Mouse (Mus musculus) C2C12 (cell line): ENCODE results near the gene Ell2.

Experiments
- CEBPB ChIP-seq: IDR thresholded peaks from one replicate; pipeline ENCODE4 v1.6.1; 2011; ENCODE audit warnings: low read depth, mild to moderate bottlenecking, control low read depth, moderate library complexity
- CTCF ChIP-seq: IDR thresholded peaks from one replicate; pipeline ENCODE4 v1.5.1; 2011; ENCODE audit not compliant: control insufficient read depth, insufficient read depth, insufficient read length
- MYOD1 ChIP-seq: IDR thresholded peaks from one replicate; pipeline ENCODE4 v1.6.1; 2011; ENCODE audit warnings: low read depth; ENCODE audit not compliant: control insufficient read depth, insufficient read length
- MYOG ChIP-seq: IDR thresholded peaks from one replicate; pipeline ENCODE4 v1.6.1; 2011; ENCODE audit not compliant: control insufficient read depth, insufficient read length; ENCODE audit errors: extremely low read depth
- USF1 ChIP-seq: IDR thresholded peaks from one replicate; pipeline ENCODE4 v1.6.1; 2011; ENCODE audit warnings: low read depth, mild to moderate bottlenecking, control low read depth, moderate library complexity

DNA sequence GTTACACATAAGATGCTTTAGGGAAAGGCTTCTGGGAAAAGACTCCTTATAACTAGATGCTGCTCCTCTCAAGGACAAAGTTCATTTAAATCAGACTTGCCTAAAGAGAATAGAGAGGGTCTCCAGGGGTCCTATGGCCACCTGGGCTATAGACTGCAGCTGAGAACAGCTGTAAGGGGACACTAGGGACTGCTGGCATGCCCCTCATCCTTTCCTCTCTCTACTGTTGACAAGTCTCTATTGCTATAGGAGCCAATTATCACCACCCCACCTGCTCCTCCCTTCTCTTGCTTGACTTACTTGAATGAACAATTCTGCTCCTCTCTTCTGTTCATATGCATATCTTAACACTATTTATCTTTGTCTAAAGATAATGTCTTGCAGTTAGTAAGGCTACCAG lies 69.4 kb downstream of the Ell2 start:
- no peak for TF ChIP-seq CTCF
- no peak for TF ChIP-seq MYOG
- TF ChIP-seq USF1 = no peak
- TF ChIP-seq CEBPB = no peak
- no peak for TF ChIP-seq MYOD1
